Mouse (Mus musculus) kidney, embryonic 14.5 days (tissue): ENCODE measurements around the gene Zfp982. TPM values are rescaled to one million over a fixed set of nuclear protein-coding genes. Genes with fewer than 3 reads are reported as not detected.
"Not testable (repeated sequence)": the region's sequence is repeated elsewhere in the genome, so short reads cannot be mapped to it uniquely, and the experiment has no call there.

Experiments used
- ATAC-seq: fragments of 200-750 bp; cut with Nextera tagmentation; 2 replicates; pipeline ENCODE4 v1.8.0; 2017; ENCODE audit warnings: moderate number of reproducible peaks, mild to moderate bottlenecking, moderate TSS enrichment, moderate library complexity; ENCODE audit not compliant: low FRiP score, low TSS enrichment
- H3K27ac ChIP-seq: fragments of 300-500 bp; sonication (generic); 2 replicates; pipeline ENCODE4 v1.5.1; 2014; ENCODE audit warnings: low read depth, mild to moderate bottlenecking, low read length, moderate library complexity, mixed read lengths
- H3K27me3 ChIP-seq: fragments of 300-500 bp; sonication (generic); 2 replicates; pipeline ENCODE4 v1.6.1; 2014; ENCODE audit warnings: mild to moderate bottlenecking, low read length; ENCODE audit not compliant: control insufficient read depth, insufficient read depth
- H3K36me3 ChIP-seq: fragments of 300-500 bp; sonication (generic); 2 replicates; pipeline ENCODE4 v1.6.1; 2014; ENCODE audit warnings: low read length, mixed read lengths; ENCODE audit not compliant: control insufficient read depth, insufficient read depth
- H3K4me1 ChIP-seq: fragments of 300-500 bp; sonication (generic); 2 replicates; pipeline ENCODE4 v1.6.1; 2014; ENCODE audit warnings: low read length, mixed read lengths; ENCODE audit not compliant: control insufficient read depth, insufficient read depth
- H3K4me2 ChIP-seq: fragments of 300-500 bp; sonication (generic); replicated peaks from 2 replicates; pipeline ENCODE4 v1.6.1; 2014; ENCODE audit warnings: low read depth, mild to moderate bottlenecking, low read length
- H3K4me3 ChIP-seq: fragments of 300-500 bp; sonication (generic); 2 replicates; pipeline ENCODE4 v1.5.1; 2014; ENCODE audit warnings: mild to moderate bottlenecking, low read length
- H3K9ac ChIP-seq: fragments of 300-500 bp; sonication (generic); 2 replicates; pipeline ENCODE4 v1.6.1; 2014; ENCODE audit warnings: low read depth, mild to moderate bottlenecking, low read length, moderate library complexity
- H3K9me3 ChIP-seq: fragments of 300-500 bp; sonication (generic); 2 replicates; pipeline ENCODE4 v1.6.1; 2016; ENCODE audit warnings: low read length; ENCODE audit not compliant: control insufficient read depth
- WGBS: fragments of 180-500 bp; shearing (Covaris S2); extraction: QIAGEN DNeasy Blood & Tissue Kit; methylation state at CpG from one replicate; pipeline ENCODE4 v1.1.7; 2014; 5-methylcytosine and 5-hydroxymethylcytosine counted together
- polyA plus RNA-seq: library from polyadenylated mRNA; unstranded; fragments of >200 nt; fragmentation: Nextera tagmentation; extraction: Ambion mirVana; gene quantifications from 2 replicates; pipeline ENCODE4 v1.2.1, GENCODE M21; 2014

Zfp982 gene
- polyA plus RNA-seq, 1 experiment from 2014 or later: 10.7 TPM

- Histone ChIP-seq H3K9ac (no peak overlapping the region), H3K27me3 (no peaks in the 10 kb centered on the region), H3K27ac (no peak overlapping the region), H3K36me3 (no peaks in the 10 kb centered on the region), H3K9me3 (peaks cover 27% of the 10 kb centered on the region), H3K4me2 (no peak overlapping the region), H3K4me3 (no peak overlapping the region), H3K4me1 (no peaks in the 10 kb centered on the region)
- ATAC-seq: no peak
Measured at GRCm38 (mm10) chr4:147541105-147541504, 48.9 kb downstream of the Zfp982 start.

GRCm38 (mm10) chr4:147553071-147553470, 60.9 kb downstream of the Zfp982 start, which contains the start of gene Zfp985:
Zfp985 (plus strand) TSS chr4:147553277.
- H3K4me2 ChIP-seq, H3K27ac ChIP-seq, H3K4me1 ChIP-seq, H3K4me3 ChIP-seq, H3K9ac ChIP-seq, ATAC-seq, H3K36me3 ChIP-seq, H3K27me3 ChIP-seq, H3K9me3 ChIP-seq: not testable (repeated sequence)
- 81% methylated on average over 5 of the region's 5 CpGs for WGBS

- not testable (repeated sequence) for H3K4me1 ChIP-seq, ATAC-seq, H3K9me3 ChIP-seq, H3K27me3 ChIP-seq, H3K36me3 ChIP-seq, H3K9ac ChIP-seq, H3K4me3 ChIP-seq, H3K27ac ChIP-seq, H3K4me2 ChIP-seq
- WGBS: 89% methylated on average over 2 of the region's 2 CpGs
Measured at GRCm38 (mm10) chr4:147554361-147554760, 62.1 kb downstream of the Zfp982 start.

GRCm38 (mm10) chr4:147556921-147557320, 64.7 kb downstream of the Zfp982 start:
- not testable (repeated sequence) for H3K4me3 ChIP-seq, ATAC-seq, H3K27ac ChIP-seq, H3K9ac ChIP-seq, H3K9me3 ChIP-seq, H3K36me3 ChIP-seq, H3K27me3 ChIP-seq, H3K4me1 ChIP-seq, H3K4me2 ChIP-seq
- WGBS: 47% methylated on average over 1 of the region's 1 CpGs

- H3K9ac ChIP-seq, H3K9me3 ChIP-seq, H3K4me3 ChIP-seq, H3K36me3 ChIP-seq, H3K27ac ChIP-seq, ATAC-seq, H3K4me1 ChIP-seq, H3K4me2 ChIP-seq, H3K27me3 ChIP-seq: not testable (repeated sequence)
Measured at GRCm38 (mm10) chr4:147558011-147558410, 65.8 kb downstream of the Zfp982 start.

GRCm38 (mm10) chr4:147559096-147559495, 66.9 kb downstream of the Zfp982 start:
- not testable (repeated sequence) for H3K4me2 ChIP-seq, H3K9ac ChIP-seq, H3K27ac ChIP-seq, H3K4me3 ChIP-seq, H3K9me3 ChIP-seq, H3K36me3 ChIP-seq, H3K27me3 ChIP-seq, ATAC-seq, H3K4me1 ChIP-seq
- WGBS: 59% methylated on average over 1 of the region's 1 CpGs

Other genes starting within 250 kb of the Zfp982 start
- gene Zfp988, start 186.7 kb upstream of the Zfp982 start, polyA plus RNA-seq: 0.32 and 0.34 TPM in 2 replicates
- 0.27 TPM in 1 of 2 replicates, not detected in the other for gene Zfp978, start 131.1 kb upstream of the Zfp982 start, polyA plus RNA-seq
- 0.50 and 0.72 TPM in 2 replicates for gene Gm16503, start 47.8 kb downstream of the Zfp982 start, polyA plus RNA-seq
- gene Zfp985, start 60.9 kb downstream of the Zfp982 start, polyA plus RNA-seq: 0.47 and 0.54 TPM in 2 replicates
- gene Zfp979, start 150.1 kb downstream of the Zfp982 start, polyA plus RNA-seq: 5.4 and 5.5 TPM in 2 replicates
- gene Zfp534, start 210.1 kb downstream of the Zfp982 start, polyA plus RNA-seq: not detected in 2 replicates